Mouse (Mus musculus) layer of hippocampus, adult 8-10 months (tissue): ENCODE measurements at regions not wholly inside any gene's neighbourhood (a gene's known extent, or its start where the extent isn't known, plus 50 kb on each side); places are given as distances from the start of the nearest gene placed in this dataset.
"Not testable (repeated sequence)": the region's sequence is repeated elsewhere in the genome, so short reads cannot be mapped to it uniquely, and the experiment has no call there.

Experiments
- DNase-seq, 2 experiments: peaks; one replicate each; pipeline ENCODE4 v3.0.0; 2022; ENCODE audit warnings: low spot score in 2 of 2

DNA sequence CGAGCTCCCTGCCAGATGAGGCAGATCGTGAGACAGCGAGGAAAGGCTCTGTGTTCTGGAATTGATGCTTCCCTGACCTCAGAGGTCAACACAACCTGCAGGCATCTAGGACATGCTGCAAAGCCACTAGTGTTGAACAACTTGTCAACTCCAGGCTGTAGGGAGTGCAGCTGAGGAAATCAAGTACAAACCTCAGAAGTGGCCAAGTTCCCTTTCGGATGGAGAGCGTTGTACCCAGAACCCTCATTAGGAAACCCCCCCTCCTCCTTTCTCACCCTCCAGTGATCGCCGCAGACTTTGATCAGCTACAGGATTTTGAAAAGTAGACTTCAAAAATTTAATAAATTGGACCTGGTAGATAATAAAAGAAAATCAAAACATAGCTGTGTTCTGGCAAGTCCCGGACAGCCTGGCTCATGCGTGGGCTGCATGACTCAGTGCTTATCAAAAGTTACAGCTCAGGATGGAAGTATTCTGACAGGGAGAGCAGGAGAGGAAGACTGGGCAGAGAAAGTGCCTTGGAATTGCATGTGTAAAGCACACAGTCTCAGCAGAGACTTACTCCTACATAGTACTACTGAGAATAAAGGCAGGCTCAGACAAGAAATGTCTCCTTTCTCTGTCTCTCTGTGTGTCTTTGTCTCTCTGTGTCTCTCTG, 224.2 kb downstream of the Diras2 start:
- DNase-seq: peak; percentile 33 to 49

DNA sequence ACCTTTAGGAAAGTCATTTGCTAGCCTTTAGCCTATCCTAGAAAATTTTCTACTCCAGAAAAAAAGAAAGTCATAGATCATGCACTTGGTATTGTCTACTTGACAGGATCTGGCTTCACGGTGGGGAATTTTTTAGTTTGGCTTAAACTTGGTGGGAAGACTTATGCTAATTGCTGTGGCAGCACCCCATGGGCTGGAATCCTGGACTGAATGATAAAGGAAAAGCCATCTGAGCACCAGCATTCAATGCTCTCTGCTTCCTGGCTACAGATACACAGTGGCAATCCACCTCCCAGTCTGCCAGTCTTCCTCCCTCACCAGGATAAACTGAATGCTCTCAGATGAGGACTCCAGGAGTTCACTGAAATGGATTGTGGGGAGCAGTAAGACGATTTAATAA, 220.1 kb downstream of the Diras2 start:
- no peak for DNase-seq

DNA sequence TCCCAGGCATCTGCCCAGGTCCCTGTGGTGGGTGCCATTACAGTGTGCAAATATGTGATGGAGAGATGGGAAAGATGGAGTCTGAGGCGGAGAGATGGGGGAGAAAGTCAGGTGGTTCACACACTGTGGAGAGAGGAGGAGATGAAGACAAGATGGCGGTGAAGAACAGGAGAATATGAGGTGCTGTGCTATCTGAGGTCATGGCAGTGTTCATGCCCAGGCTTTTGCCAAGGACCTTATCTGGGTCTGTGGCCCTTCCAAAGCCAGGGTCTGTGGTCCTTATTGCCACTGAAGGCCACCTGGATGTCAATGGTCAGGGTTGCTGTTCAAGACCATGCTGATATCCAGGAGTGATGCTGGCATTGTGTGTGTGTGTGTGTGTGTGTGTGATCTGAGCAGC, 212.8 kb downstream of the Diras2 start:
- DNase-seq: no peak

- no peak for DNase-seq
Measured at GRCm38 (mm10) chr13:52323691-52324090, 207.4 kb downstream of the Diras2 start.

DNA sequence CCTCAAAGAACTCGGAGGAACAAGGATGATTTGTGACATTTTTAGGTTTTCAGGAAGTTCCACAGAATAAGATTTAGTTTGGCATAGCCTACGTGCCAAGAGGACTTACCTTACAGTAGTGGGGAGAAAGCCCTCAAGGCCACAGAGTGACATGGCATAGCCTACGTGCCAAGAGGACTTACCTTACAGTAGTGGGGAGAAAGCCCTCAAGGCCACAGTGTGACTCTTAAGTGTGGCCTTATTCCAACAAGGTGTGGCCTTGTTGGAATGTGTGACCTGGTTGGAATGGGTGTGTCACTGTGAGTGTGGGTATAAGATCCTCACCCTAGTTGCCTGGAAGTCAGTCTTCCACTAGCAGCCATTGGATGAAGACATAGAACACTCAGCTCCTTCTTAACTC, 206.7 kb downstream of the Diras2 start:
- not testable (repeated sequence) for DNase-seq

- not testable (repeated sequence) for DNase-seq
Measured at GRCm38 (mm10) chr13:52325647-52326046, 205.4 kb downstream of the Diras2 start.

DNA sequence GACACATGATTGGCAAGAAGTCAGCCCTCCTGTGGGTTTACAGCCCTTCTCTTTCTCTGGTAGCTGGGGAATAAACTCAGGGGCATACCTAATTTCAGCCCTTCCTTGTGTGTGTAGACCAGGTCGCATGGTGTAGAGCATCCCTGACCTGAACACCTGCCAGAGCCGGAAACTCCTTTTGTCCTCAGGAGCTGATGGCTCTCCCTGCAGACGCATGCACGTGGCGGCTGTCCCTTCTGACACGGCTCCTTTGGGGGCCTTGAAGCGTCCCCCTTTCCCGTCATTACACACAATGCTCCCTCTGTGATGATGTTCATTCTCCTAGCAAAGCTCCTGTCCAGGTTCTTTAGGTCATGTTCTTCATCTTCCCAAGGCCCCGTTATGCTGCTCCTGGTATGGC, 203.3 kb downstream of the Diras2 start:
- no peak for DNase-seq

GRCm38 (mm10) chr13:52328766-52329165, 202.3 kb downstream of the Diras2 start:
- peak in 1 of 2 experiments; percentile 30 for DNase-seq

DNA sequence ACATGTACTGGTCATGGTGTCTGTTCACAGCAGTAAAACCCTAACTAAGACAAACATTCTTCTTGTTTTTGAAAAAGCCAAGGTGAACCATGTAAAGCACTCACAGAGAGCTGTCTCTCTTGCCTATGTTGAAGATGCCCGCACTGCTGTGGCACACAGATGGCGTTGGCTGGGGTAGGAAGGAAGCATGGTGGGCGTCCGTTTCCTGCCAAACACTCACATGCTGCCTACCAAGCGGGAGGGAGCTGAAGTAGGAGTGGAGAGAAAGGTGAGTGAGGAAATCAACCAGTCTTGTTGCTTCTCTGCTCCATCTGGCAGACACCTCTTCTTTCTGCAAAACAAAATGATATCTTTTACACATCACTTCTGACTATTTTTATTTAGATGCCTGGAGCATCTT, 200.0 kb downstream of the Diras2 start:
- DNase-seq: peak; percentile 72 to 73

DNA sequence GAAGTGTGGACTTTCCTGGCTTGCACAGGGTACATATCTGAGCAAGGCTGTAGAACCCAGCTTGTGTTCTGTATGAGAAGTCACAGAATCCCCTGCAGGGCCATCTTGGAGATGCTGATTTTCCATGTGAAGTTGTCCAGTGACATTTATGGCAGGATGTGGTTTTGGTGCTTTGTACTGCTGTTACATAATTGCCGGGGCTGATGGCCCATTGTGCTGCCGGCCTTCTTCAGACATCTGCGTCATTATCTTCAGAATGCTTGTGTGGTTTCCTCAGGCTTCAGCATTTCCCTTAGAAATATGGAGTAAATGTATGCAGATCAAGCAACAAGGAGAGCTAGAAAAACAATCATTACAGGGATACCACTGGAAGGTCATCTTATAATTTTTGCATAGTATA, 196.1 kb downstream of the Diras2 start:
- no peak for DNase-seq

- no peak for DNase-seq
Measured at GRCm38 (mm10) chr13:52337936-52338335, 193.1 kb downstream of the Diras2 start.

- DNase-seq: no peak
Measured at GRCm38 (mm10) chr13:52339156-52339555, 191.9 kb downstream of the Diras2 start.

DNA sequence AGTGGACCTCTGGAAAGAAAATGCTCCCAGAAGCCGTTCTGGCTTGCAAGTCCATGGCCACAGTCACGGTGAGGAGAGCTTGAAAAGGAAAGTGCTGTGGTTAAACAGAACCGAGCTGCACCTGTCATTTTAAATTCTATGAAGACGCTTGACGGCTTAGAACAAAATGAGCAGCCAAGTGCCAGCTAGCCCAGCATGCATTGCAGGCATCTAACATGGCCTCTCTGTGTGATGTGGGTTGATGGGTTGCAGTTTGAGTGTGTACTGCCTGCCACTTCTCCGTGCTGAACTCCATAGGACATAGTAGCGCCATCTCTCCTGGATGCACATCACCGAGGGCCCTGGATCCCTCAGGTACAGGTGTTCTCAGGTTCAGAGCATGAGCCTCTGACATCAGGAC, 189.1 kb downstream of the Diras2 start:
- no peak for DNase-seq

DNA sequence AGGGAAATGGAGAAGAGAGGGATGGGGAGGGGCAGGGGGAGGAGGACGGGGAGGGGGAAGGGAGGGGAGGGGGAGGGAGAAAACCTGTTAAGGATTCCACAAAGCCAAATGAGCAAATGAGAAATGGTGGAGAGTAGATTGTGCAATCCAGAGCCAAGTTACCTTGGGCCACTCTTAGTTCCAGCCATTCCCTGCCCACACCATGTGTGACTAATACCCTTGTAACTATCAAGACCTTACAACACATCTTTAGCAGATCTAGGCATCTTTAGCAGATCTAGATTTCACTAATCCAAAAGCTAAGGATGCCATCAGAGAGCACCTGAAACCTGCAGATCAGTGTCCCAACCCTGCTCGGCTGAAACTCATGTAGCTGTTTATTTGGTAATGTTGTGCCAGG, 186.7 kb downstream of the Diras2 start:
- DNase-seq: no peak

DNA sequence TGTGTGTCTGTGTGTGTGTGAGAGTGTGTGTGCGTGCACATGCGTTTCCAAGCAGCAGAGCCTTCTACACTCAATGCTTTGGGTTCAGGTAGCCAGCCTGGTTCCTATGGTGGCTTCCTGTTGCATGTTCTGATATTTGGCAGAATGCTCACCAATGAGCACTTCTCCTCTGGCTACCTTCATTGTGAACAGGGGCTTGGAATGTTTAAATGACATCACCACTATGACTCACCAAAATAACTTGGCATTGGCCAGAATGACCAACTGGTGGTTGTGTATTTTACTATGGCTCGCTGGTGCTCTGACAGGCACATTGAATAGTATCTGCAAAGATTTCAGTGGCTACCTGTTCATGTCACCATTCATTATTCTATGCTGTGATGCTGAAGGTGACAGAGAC, 186.2 kb downstream of the Diras2 start:
- DNase-seq: no peak

DNA sequence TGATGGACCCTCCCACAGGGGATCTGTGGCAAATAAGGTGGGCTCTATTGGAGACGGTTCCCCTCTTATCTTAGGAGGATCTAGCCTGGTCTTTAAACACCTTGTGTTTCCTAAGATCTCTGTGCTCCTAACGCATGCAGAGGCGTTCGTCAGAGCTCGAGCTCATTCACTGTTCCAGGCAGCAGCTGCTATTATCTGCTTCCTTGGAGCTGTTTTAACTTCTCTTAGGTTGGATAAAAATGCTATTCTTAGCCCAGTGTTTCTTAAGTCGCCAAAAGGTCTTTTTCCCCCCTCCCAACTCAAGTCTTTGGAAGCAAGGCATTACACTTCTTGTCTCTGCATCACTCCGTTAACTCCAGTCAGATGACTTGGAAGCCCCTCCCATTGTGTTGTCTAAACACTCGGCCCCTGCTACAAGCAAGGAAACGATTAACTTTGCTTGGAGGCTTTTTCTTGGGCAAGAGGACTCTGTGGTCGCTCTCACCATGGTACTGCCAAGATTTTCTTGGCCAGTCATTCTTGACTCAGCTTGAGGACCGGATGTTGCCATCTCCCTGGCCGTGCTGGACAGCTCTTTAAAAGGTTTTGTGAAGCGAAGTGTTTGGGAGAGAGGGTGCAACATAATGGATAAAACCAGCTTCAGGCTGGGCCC, 185.6 kb downstream of the Diras2 start:
- peak in 1 of 2 experiments; percentile 21 for DNase-seq

- no peak for DNase-seq
Measured at GRCm38 (mm10) chr13:52346027-52346375, 185.1 kb downstream of the Diras2 start.

DNA sequence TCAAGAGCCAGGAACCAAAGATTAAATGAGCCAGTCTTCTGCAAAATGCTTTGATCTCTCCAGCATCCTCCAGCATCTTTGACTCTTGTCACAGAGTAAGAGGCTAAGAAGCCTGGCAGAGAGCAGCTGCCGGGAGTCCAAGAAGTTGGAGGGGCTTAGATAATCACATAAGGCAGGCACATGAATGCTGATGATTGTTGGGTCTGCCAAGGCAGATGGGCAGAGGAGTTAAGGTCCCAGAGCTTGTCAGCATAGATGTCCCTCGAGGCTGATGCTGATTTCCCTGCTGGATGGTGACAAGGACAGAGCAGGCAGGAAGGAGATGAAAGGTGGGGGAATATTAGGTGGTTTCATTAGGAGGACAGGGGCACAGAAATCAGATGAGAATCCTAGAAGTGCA, 183.4 kb downstream of the Diras2 start:
- DNase-seq: no peak

GRCm38 (mm10) chr13:52349606-52350005, 181.5 kb downstream of the Diras2 start:
- no peak for DNase-seq

DNA sequence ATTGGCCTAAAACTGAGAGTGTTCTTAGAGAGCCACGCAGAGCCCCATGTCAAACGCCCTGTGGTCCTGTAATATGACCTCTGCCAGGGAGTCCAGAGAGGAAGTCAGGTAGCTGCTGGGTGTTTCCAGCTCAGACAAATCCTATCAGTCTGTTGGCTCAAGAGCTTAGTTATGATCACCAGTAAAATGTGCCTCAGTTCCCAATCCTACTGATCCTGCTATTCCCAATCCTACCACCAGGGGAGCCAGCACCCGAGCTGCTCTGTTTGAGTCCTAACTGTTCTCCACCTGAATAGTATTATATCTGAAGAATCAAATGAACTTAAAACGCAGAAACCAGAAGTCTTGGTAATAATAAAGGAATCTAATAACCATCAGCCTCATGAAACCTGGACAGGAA, 178.5 kb downstream of the Diras2 start:
- no peak for DNase-seq

GRCm38 (mm10) chr13:52353437-52353836, 177.6 kb downstream of the Diras2 start:
- no peak for DNase-seq

GRCm38 (mm10) chr13:52353966-52354365, 177.1 kb downstream of the Diras2 start:
- no peak for DNase-seq

DNA sequence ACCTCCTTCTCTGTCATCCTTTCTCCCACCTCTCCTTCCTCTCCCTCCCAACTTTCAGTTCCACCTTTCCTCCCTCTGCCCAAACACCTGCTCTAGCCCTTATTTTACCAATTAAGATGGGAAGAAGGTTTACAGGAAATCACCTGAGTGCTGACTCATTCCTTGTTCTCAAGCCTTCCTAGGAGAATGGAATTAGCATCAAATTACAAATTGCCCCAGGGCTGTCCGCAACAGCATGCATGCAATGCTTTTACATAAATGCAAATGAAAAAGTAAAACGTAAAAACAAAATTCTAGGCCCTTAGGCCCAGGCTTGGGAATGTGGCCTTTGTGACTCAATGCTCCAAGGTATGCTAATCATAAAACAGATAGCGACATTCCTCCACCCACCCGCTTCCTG, 175.2 kb downstream of the Diras2 start:
- not testable (repeated sequence) for DNase-seq
